Mouse (Mus musculus): ENCODE results near the gene Eif2d. TPM values are rescaled to one million over a fixed set of nuclear protein-coding genes. Genes with fewer than 3 reads are reported as not detected.
A peak's percentile ranks its signal among the peaks of the same experiment; 100 is the strongest.
"Not testable (repeated sequence)": the region's sequence is repeated elsewhere in the genome, so short reads cannot be mapped to it uniquely, and the experiment has no call there.

Eif2d gene
- polyA plus RNA-seq, 1 experiment from 2014 or later, result 54.8 TPM

- DNase-seq, result peak; percentile 75
Observed at GRCm38 (mm10) chr1:131155456-131155855, 2.5 kb downstream of the Eif2d start.

GRCm38 (mm10) chr1:131159573-131160327, 6.8 kb downstream of the Eif2d start:
- H3K4me1 ChIP-seq (ENCODE audit: control insufficient read depth, insufficient read depth, low read length), result not testable (repeated sequence)
- H3K36me3 ChIP-seq (ENCODE audit: control insufficient read depth, insufficient read depth, low read length), result peaks cover 62% of the 10 kb centered on the region

More at GRCm38 (mm10) chr1:131155456-131155855, 2.5 kb downstream of the Eif2d start:
- Histone ChIP-seq H3K4me2 (ENCODE audit: low read length) (no peak overlapping the region), H3K4me3 (replicated peaks; ENCODE audit: low read depth, low read length) (no peak overlapping the region), H3K9me3 (ENCODE audit: control insufficient read depth, low read length) (no peaks in the 10 kb centered on the region), H3K27me3 (ENCODE audit: control insufficient read depth, insufficient read depth, low read length) (no peaks in the 10 kb centered on the region; the same call in 1 of the 2 replicates), H3K4me1 (ENCODE audit: control insufficient read depth, insufficient read depth, low read length) (peaks cover 10% of the 10 kb centered on the region), H3K27ac (replicated peaks; ENCODE audit: low read depth, low read length) (no peak overlapping the region), H3K36me3 (ENCODE audit: control insufficient read depth, insufficient read depth, low read length) (peaks cover 21% of the 10 kb centered on the region), H3K9ac (replicated peaks; ENCODE audit: low read length) (no peak overlapping the region)
- no peak for ATAC-seq (ENCODE audit: low FRiP score, low TSS enrichment)
- 53% methylated on average over 2 of the region's 2 CpGs for WGBS

GRCm38 (mm10) chr1:131161091-131161490, 8.1 kb downstream of the Eif2d start:
- H3K9ac ChIP-seq (replicated peaks; ENCODE audit: low read length), result no peak overlapping the region
- H3K36me3 ChIP-seq (ENCODE audit: control insufficient read depth, insufficient read depth, low read length), result peaks cover 74% of the 10 kb centered on the region
- ATAC-seq (ENCODE audit: low FRiP score, low TSS enrichment), result no peak

More at GRCm38 (mm10) chr1:131159573-131160327, 6.8 kb downstream of the Eif2d start:
- not testable (repeated sequence) for H3K27me3 ChIP-seq (ENCODE audit: control insufficient read depth, insufficient read depth, low read length); DNase-seq; H3K27ac ChIP-seq (replicated peaks; ENCODE audit: low read depth, low read length); H3K9me3 ChIP-seq (ENCODE audit: control insufficient read depth, low read length); H3K4me2 ChIP-seq (ENCODE audit: low read length); H3K9ac ChIP-seq (replicated peaks; ENCODE audit: low read length); ATAC-seq (ENCODE audit: low FRiP score, low TSS enrichment); H3K4me3 ChIP-seq (replicated peaks; ENCODE audit: low read depth, low read length)
- 93% methylated on average over 3 of the region's 3 CpGs for WGBS

GRCm38 (mm10) chr1:131164427-131164826, 11.4 kb downstream of the Eif2d start:
- Histone ChIP-seq H3K4me3 (replicated peaks; ENCODE audit: low read depth, low read length) (no peak overlapping the region), H3K9me3 (ENCODE audit: control insufficient read depth, low read length) (no peaks in the 10 kb centered on the region), H3K27me3 (ENCODE audit: control insufficient read depth, insufficient read depth, low read length) (no peaks in the 10 kb centered on the region), H3K4me2 (ENCODE audit: low read length) (no peak overlapping the region), H3K4me1 (ENCODE audit: control insufficient read depth, insufficient read depth, low read length) (no peaks in the 10 kb centered on the region), H3K9ac (replicated peaks; ENCODE audit: low read length) (no peak overlapping the region), H3K27ac (replicated peaks; ENCODE audit: low read depth, low read length) (no peak overlapping the region), H3K36me3 (ENCODE audit: control insufficient read depth, insufficient read depth, low read length) (peaks cover 89% of the 10 kb centered on the region)
- 95% methylated on average over 6 of the region's 6 CpGs for WGBS
- DNase-seq (no peak), ATAC-seq (ENCODE audit: low FRiP score, low TSS enrichment) (no peak)

More at GRCm38 (mm10) chr1:131161091-131161490, 8.1 kb downstream of the Eif2d start:
- Histone ChIP-seq H3K4me2 (ENCODE audit: low read length) (no peak overlapping the region), H3K9me3 (ENCODE audit: control insufficient read depth, low read length) (no peaks in the 10 kb centered on the region), H3K4me3 (replicated peaks; ENCODE audit: low read depth, low read length) (no peak overlapping the region), H3K4me1 (ENCODE audit: control insufficient read depth, insufficient read depth, low read length) (no peaks in the 10 kb centered on the region), H3K27ac (replicated peaks; ENCODE audit: low read depth, low read length) (no peak overlapping the region), H3K27me3 (ENCODE audit: control insufficient read depth, insufficient read depth, low read length) (no peaks in the 10 kb centered on the region)
- WGBS, result 93% methylated on average over 11 of the region's 11 CpGs
- DNase-seq, result no peak

- Histone ChIP-seq H3K4me3 (replicated peaks; ENCODE audit: low read depth, low read length) (no peak overlapping the region), H3K9me3 (ENCODE audit: control insufficient read depth, low read length) (no peaks in the 10 kb centered on the region), H3K36me3 (ENCODE audit: control insufficient read depth, insufficient read depth, low read length) (peaks cover 94% of the 10 kb centered on the region), H3K4me2 (ENCODE audit: low read length) (no peak overlapping the region), H3K4me1 (ENCODE audit: control insufficient read depth, insufficient read depth, low read length) (no peaks in the 10 kb centered on the region), H3K27me3 (ENCODE audit: control insufficient read depth, insufficient read depth, low read length) (no peaks in the 10 kb centered on the region), H3K9ac (replicated peaks; ENCODE audit: low read length) (no peak overlapping the region), H3K27ac (replicated peaks; ENCODE audit: low read depth, low read length) (no peak overlapping the region)
- ATAC-seq (ENCODE audit: low FRiP score, low TSS enrichment) (no peak), DNase-seq (no peak)
- WGBS, result 96% methylated on average over 10 of the region's 10 CpGs
Observed at GRCm38 (mm10) chr1:131167612-131168011, 14.6 kb downstream of the Eif2d start.

GRCm38 (mm10) chr1:131173001-131173400, 20.0 kb downstream of the Eif2d start:
- no peak for ATAC-seq (ENCODE audit: low FRiP score, low TSS enrichment)
- no peaks in the 10 kb centered on the region for H3K9me3 ChIP-seq (ENCODE audit: control insufficient read depth, low read length)
- H3K4me1 ChIP-seq (ENCODE audit: control insufficient read depth, insufficient read depth, low read length), result no peaks in the 10 kb centered on the region
- H3K9ac ChIP-seq (replicated peaks; ENCODE audit: low read length), result no peak overlapping the region
- H3K27ac ChIP-seq (replicated peaks; ENCODE audit: low read depth, low read length), result no peak overlapping the region
- no peak for DNase-seq
- 92% methylated on average over 7 of the region's 7 CpGs for WGBS
- no peaks in the 10 kb centered on the region for H3K27me3 ChIP-seq (ENCODE audit: control insufficient read depth, insufficient read depth, low read length)
- H3K4me2 ChIP-seq (ENCODE audit: low read length), result no peak overlapping the region
- peaks cover 94% of the 10 kb centered on the region for H3K36me3 ChIP-seq (ENCODE audit: control insufficient read depth, insufficient read depth, low read length)
- H3K4me3 ChIP-seq (replicated peaks; ENCODE audit: low read depth, low read length), result no peak overlapping the region

- no peak for DNase-seq
- Histone ChIP-seq H3K27me3 (ENCODE audit: control insufficient read depth, insufficient read depth, low read length) (no peaks in the 10 kb centered on the region), H3K9ac (replicated peaks; ENCODE audit: low read length) (no peak overlapping the region), H3K4me1 (ENCODE audit: control insufficient read depth, insufficient read depth, low read length) (no peaks in the 10 kb centered on the region), H3K4me3 (replicated peaks; ENCODE audit: low read depth, low read length) (no peak overlapping the region), H3K27ac (replicated peaks; ENCODE audit: low read depth, low read length) (no peak overlapping the region), H3K9me3 (ENCODE audit: control insufficient read depth, low read length) (no peaks in the 10 kb centered on the region), H3K4me2 (ENCODE audit: low read length) (no peak overlapping the region), H3K36me3 (ENCODE audit: control insufficient read depth, insufficient read depth, low read length) (peaks cover 91% of the 10 kb centered on the region)
- no peak for ATAC-seq (ENCODE audit: low FRiP score, low TSS enrichment)
- WGBS, result 83% methylated on average over 6 of the region's 6 CpGs
Observed at GRCm38 (mm10) chr1:131173809-131174208, 20.8 kb downstream of the Eif2d start.

GRCm38 (mm10) chr1:131174299-131174861, 21.4 kb downstream of the Eif2d start:
- Histone ChIP-seq H3K4me2 (ENCODE audit: low read length) (no peak overlapping the region), H3K4me3 (replicated peaks; ENCODE audit: low read depth, low read length) (no peak overlapping the region), H3K9ac (replicated peaks; ENCODE audit: low read length) (no peak overlapping the region), H3K4me1 (ENCODE audit: control insufficient read depth, insufficient read depth, low read length) (no peaks in the 10 kb centered on the region), H3K9me3 (ENCODE audit: control insufficient read depth, low read length) (no peaks in the 10 kb centered on the region), H3K36me3 (ENCODE audit: control insufficient read depth, insufficient read depth, low read length) (peaks cover 88% of the 10 kb centered on the region), H3K27me3 (ENCODE audit: control insufficient read depth, insufficient read depth, low read length) (no peaks in the 10 kb centered on the region), H3K27ac (replicated peaks; ENCODE audit: low read depth, low read length) (no peak overlapping the region)
- ATAC-seq (ENCODE audit: low FRiP score, low TSS enrichment) (no peak), DNase-seq (no peak)
- 92% methylated on average over 12 of the region's 12 CpGs for WGBS

GRCm38 (mm10) chr1:131175189-131175588, 22.2 kb downstream of the Eif2d start:
- ATAC-seq (ENCODE audit: low FRiP score, low TSS enrichment), result no peak
- H3K36me3 ChIP-seq (ENCODE audit: control insufficient read depth, insufficient read depth, low read length), result peaks cover 90% of the 10 kb centered on the region
- H3K27me3 ChIP-seq (ENCODE audit: control insufficient read depth, insufficient read depth, low read length), result no peaks in the 10 kb centered on the region
- DNase-seq, result no peak
- H3K4me3 ChIP-seq (replicated peaks; ENCODE audit: low read depth, low read length), result no peak overlapping the region
- no peak overlapping the region for H3K4me2 ChIP-seq (ENCODE audit: low read length)
- no peak overlapping the region for H3K9ac ChIP-seq (replicated peaks; ENCODE audit: low read length)
- no peaks in the 10 kb centered on the region for H3K4me1 ChIP-seq (ENCODE audit: control insufficient read depth, insufficient read depth, low read length)
- no peak overlapping the region for H3K27ac ChIP-seq (replicated peaks; ENCODE audit: low read depth, low read length)
- 100% methylated on average over 1 of the region's 1 CpGs for WGBS
- no peaks in the 10 kb centered on the region for H3K9me3 ChIP-seq (ENCODE audit: control insufficient read depth, low read length)

Measured in midbrain, embryonic 14.5 days (tissue).